Mouse (Mus musculus) midbrain, embryonic 10.5 days (tissue): ENCODE data around the gene Olfr1274-ps. TPM values are rescaled to one million over a fixed set of nuclear protein-coding genes. Genes with fewer than 3 reads are reported as not detected.
"Not testable (repeated sequence)": the region's sequence is repeated elsewhere in the genome, so short reads cannot be mapped to it uniquely, and the experiment has no call there.

Experiments used
- DNase-seq: peaks from one replicate; pipeline ENCODE4 v3.0.0-alpha.2; 2017; ENCODE audit warnings: low spot score
- H3K27ac ChIP-seq: fragments of 300-500 bp; sonication (generic); replicated peaks from 2 replicates; pipeline ENCODE4 v1.5.1; 2016; ENCODE audit warnings: mild to moderate bottlenecking
- H3K27me3 ChIP-seq: fragments of 300-500 bp; sonication (generic); 2 replicates; pipeline ENCODE4 v1.6.1; 2016; ENCODE audit warnings: low read depth, mild to moderate bottlenecking; ENCODE audit not compliant: poor library complexity, severe bottlenecking
- H3K36me3 ChIP-seq: fragments of 300-500 bp; sonication (generic); 2 replicates; pipeline ENCODE4 v1.6.1; 2016; ENCODE audit warnings: mild to moderate bottlenecking, moderate library complexity
- H3K4me1 ChIP-seq: fragments of 300-500 bp; sonication (generic); 2 replicates; pipeline ENCODE4 v1.6.1; 2016
- H3K4me3 ChIP-seq: fragments of 300-500 bp; sonication (generic); 2 replicates; pipeline ENCODE4 v1.5.1; 2016; ENCODE audit warnings: mild to moderate bottlenecking, moderate library complexity
- H3K9me3 ChIP-seq: fragments of 300-500 bp; sonication (generic); replicated peaks from 2 replicates; pipeline ENCODE4 v1.6.1; 2016; ENCODE audit warnings: mild to moderate bottlenecking
- WGBS: fragments of 180-500 bp; shearing (Covaris S2); methylation state at CpG from one replicate; pipeline ENCODE4 v1.1.7; 2016; 5-methylcytosine and 5-hydroxymethylcytosine counted together
- polyA plus RNA-seq: library from polyadenylated mRNA; unstranded; fragments of >200 nt; fragmentation: Nextera tagmentation; extraction: Ambion mirVana; gene quantifications from 2 replicates; pipeline ENCODE4 v1.2.1, GENCODE M21; 2016

The Olfr1274-ps gene
- polyA plus RNA-seq, result not detected in 2 replicates

GRCm38 (mm10) chr2:90398633-90399107, at the start of gene Olfr1274-ps:
Olfr1274-ps (plus strand) TSS chr2:90398683.
- not testable (repeated sequence) for H3K4me3 ChIP-seq, H3K36me3 ChIP-seq, H3K27ac ChIP-seq, H3K9me3 ChIP-seq, H3K4me1 ChIP-seq, DNase-seq, H3K27me3 ChIP-seq
- WGBS, result 85% methylated on average over 5 of the region's 7 CpGs

GRCm38 (mm10) chr2:90351047-90351446, 47.4 kb upstream of the Olfr1274-ps start:
- H3K4me3 ChIP-seq, H3K9me3 ChIP-seq, H3K36me3 ChIP-seq, H3K4me1 ChIP-seq, H3K27ac ChIP-seq, DNase-seq, H3K27me3 ChIP-seq: not testable (repeated sequence)
- no CpG with 5 or more reads among the region's 6 CpGs for WGBS

GRCm38 (mm10) chr2:90351540-90351939, 46.9 kb upstream of the Olfr1274-ps start:
- not testable (repeated sequence) for H3K27ac ChIP-seq, DNase-seq, H3K4me3 ChIP-seq, H3K9me3 ChIP-seq, H3K4me1 ChIP-seq, H3K36me3 ChIP-seq, H3K27me3 ChIP-seq
- WGBS, result no CpG with 5 or more reads among the region's 3 CpGs

- H3K9me3 ChIP-seq, H3K27me3 ChIP-seq, H3K4me3 ChIP-seq, H3K4me1 ChIP-seq, DNase-seq, H3K27ac ChIP-seq, H3K36me3 ChIP-seq: not testable (repeated sequence)
- WGBS, result no CpG with 5 or more reads among the region's 5 CpGs
These were observed 39.3 kb upstream of the Olfr1274-ps start for GRCm38 (mm10) chr2:90359229-90359628.

GRCm38 (mm10) chr2:90360199-90360598, 38.3 kb upstream of the Olfr1274-ps start:
- H3K4me1 ChIP-seq, H3K27me3 ChIP-seq, H3K27ac ChIP-seq, H3K36me3 ChIP-seq, DNase-seq, H3K9me3 ChIP-seq, H3K4me3 ChIP-seq: not testable (repeated sequence)
- WGBS, result no CpG with 5 or more reads among the region's 4 CpGs

- not testable (repeated sequence) for H3K27ac ChIP-seq, H3K4me1 ChIP-seq, H3K9me3 ChIP-seq, H3K4me3 ChIP-seq, H3K27me3 ChIP-seq, DNase-seq, H3K36me3 ChIP-seq
- WGBS, result 84% methylated on average over 4 of the region's 4 CpGs
These were observed 15.8 kb downstream of the Olfr1274-ps start for GRCm38 (mm10) chr2:90414110-90414821.

- not testable (repeated sequence) for H3K4me1 ChIP-seq, H3K9me3 ChIP-seq, H3K36me3 ChIP-seq, H3K4me3 ChIP-seq, H3K27ac ChIP-seq, H3K27me3 ChIP-seq, DNase-seq
- 88% methylated on average over 6 of the region's 6 CpGs for WGBS
These were observed 23.8 kb downstream of the Olfr1274-ps start for GRCm38 (mm10) chr2:90422282-90422681.

GRCm38 (mm10) chr2:90424937-90425336, 26.5 kb downstream of the Olfr1274-ps start:
- H3K9me3 ChIP-seq, H3K27me3 ChIP-seq, H3K4me1 ChIP-seq, H3K4me3 ChIP-seq, H3K27ac ChIP-seq, DNase-seq, H3K36me3 ChIP-seq: not testable (repeated sequence)
- no CpG with 5 or more reads among the region's 4 CpGs for WGBS

GRCm38 (mm10) chr2:90428988-90429717, 30.7 kb downstream of the Olfr1274-ps start:
- H3K27me3 ChIP-seq, DNase-seq, H3K36me3 ChIP-seq, H3K4me1 ChIP-seq, H3K27ac ChIP-seq, H3K9me3 ChIP-seq, H3K4me3 ChIP-seq: not testable (repeated sequence)
- WGBS, result 86% methylated on average over 1 of the region's 11 CpGs

GRCm38 (mm10) chr2:90429782-90430181, 31.3 kb downstream of the Olfr1274-ps start:
- H3K9me3 ChIP-seq, H3K27ac ChIP-seq, H3K4me1 ChIP-seq, H3K36me3 ChIP-seq, H3K27me3 ChIP-seq, DNase-seq, H3K4me3 ChIP-seq: not testable (repeated sequence)
- WGBS, result no CpG with 5 or more reads among the region's 4 CpGs

- WGBS, result 89% methylated on average over 1 of the region's 5 CpGs
- not testable (repeated sequence) for H3K4me3 ChIP-seq, H3K4me1 ChIP-seq, H3K9me3 ChIP-seq, H3K36me3 ChIP-seq, H3K27me3 ChIP-seq, H3K27ac ChIP-seq, DNase-seq
These were observed 39.0 kb downstream of the Olfr1274-ps start for GRCm38 (mm10) chr2:90437453-90437852.

GRCm38 (mm10) chr2:90440169-90440568, 41.7 kb downstream of the Olfr1274-ps start:
- not testable (repeated sequence) for H3K4me1 ChIP-seq, H3K27me3 ChIP-seq, H3K36me3 ChIP-seq, H3K9me3 ChIP-seq, H3K4me3 ChIP-seq, H3K27ac ChIP-seq, DNase-seq

- not testable (repeated sequence) for H3K4me1 ChIP-seq, H3K27ac ChIP-seq, H3K27me3 ChIP-seq, H3K4me3 ChIP-seq, H3K36me3 ChIP-seq, DNase-seq, H3K9me3 ChIP-seq
- WGBS, result 45% methylated on average over 4 of the region's 4 CpGs
These were observed 43.3 kb downstream of the Olfr1274-ps start for GRCm38 (mm10) chr2:90441811-90442210.
